Mouse (Mus musculus) cerebellum, adult 11 months (tissue): Measurements from ENCODE around the gene Gm17617.
"Not testable (repeated sequence)": the region's sequence is repeated elsewhere in the genome, so short reads cannot be mapped to it uniquely, and the experiment has no call there.

ENCODE experiments used
- DNase-seq: peaks from one replicate; pipeline ENCODE4 v3.0.0; 2022

Gm17617 gene

GRCm38 (mm10) chr13:55124903-55125302 lies 8.4 kb downstream of the Gm17617 start:
- no peak for DNase-seq

DNA sequence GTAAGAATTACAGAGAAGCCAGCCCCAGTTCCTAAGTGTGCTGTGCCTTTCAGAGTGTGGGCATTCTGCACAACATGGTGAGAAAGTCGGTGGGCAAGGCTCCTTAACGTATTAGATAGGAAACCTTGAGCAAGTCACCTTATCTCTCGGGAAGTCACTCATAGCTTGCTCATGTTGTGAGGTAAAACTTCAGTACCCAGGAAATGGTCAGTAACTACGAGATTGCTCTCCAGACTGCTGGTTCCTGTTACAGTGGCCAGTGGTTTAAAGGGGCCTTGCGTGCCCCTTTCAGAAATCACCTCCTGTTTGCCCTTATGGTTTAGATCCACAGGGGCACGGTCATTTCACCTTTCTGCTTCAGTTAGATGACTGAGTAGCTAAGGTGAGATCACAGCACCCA lies 19.0 kb downstream of the Gm17617 start:
- no peak for DNase-seq

DNA sequence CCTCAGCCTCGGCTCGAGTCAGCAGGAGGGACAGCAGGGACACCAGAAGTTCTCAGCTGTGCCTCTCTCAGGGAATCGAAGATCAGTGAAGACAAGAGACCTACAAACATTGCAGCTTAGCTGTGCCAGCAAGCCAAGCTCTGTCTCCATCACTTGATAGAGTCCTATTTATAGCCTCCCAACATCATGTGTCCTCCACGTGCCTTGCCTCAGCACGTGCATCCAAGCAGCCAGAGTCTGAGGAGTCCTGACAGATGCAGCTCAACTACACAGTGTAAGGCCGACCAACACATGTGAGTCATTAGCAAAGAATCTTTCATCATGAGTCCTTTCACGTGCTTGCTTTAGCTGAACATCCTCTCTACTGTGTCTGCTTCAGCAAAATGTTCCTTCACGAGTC lies 25.7 kb downstream of the Gm17617 start:
- DNase-seq, result no peak

DNA sequence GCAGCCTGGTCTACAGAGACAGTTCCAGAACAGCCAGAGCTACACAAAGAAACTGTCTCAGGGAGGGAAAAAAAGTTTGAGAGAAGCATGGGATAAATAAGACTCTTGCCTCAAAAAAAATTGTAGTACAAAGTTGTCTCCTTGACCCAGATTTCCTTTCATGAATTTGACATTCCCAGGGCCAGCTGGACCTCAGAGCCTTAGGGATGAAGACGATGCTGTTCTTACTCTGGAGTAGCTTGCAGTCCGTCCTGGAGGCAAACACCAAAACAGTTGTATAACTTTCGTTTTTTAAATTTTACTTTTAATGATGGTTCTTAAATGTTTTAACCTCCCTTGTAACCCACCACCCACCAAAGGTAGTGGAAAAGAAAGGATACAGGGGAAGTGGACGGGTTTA lies 26.2 kb downstream of the Gm17617 start:
- no peak for DNase-seq

DNA sequence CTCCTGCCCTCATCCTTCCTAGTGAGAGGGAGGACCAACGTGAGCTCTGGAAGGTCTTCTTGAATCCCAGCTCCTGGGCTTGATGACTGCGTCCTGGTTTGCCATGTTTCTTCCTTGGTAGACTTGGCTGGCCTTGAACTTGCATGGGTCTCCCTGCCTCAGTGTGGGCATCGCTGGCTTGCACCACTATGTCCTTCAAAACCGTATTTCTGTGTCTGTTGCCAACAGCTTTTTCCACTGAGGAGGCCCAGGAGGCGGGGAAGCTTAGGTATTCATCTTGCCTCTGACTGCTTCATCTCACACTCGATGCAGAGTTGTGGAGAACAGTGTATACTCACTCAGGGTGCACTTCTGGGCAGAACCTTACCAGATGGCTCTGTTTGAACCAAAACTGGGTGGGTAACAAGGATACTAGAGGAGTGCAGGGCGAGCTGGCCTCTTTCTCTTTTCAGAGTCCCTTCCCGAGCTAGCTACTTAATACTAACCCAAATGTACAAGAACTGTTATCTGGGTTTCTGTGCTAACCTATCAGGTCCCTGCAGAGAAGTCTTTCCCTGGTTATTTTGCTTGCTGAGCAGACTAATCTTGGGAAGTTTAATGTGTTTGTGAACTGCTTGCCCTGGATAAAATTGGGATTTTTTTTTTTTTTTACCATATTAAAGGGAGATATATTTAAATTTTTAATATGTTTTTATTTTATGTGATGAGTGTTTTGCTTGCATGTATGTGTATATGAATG lies 27.2 kb downstream of the Gm17617 start:
- peak; percentile 13 for DNase-seq

GRCm38 (mm10) chr13:55105045-55105952 lies 28.0 kb downstream of the Gm17617 start, which contains the start of gene Zfp346:
TSS of gene Zfp346 (plus strand) at chr13:55105311.
- peak; percentile 96 for DNase-seq

DNA sequence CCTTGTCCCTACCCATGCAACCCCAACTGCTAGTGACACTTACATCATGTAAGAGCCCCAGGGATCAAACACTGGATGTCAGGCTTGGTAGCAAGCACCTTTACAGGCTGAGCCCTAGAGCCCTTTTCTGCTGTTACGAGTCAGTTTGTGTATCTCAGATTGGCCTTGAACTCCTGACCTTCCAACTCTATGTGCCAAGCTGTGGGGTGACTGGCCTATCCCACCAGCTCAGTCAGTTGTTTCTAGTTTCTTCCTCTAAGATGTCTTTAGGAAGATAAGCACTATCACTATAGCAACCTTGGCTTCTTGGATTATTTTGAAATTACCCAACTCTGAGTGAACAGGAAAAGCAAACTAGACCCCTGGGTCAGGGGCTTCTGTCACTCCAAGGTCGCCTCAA lies 30.0 kb downstream of the Gm17617 start:
- DNase-seq, result no peak

- DNase-seq, result no peak
Measured at GRCm38 (mm10) chr13:55102366-55102765, 31.0 kb downstream of the Gm17617 start.

DNA sequence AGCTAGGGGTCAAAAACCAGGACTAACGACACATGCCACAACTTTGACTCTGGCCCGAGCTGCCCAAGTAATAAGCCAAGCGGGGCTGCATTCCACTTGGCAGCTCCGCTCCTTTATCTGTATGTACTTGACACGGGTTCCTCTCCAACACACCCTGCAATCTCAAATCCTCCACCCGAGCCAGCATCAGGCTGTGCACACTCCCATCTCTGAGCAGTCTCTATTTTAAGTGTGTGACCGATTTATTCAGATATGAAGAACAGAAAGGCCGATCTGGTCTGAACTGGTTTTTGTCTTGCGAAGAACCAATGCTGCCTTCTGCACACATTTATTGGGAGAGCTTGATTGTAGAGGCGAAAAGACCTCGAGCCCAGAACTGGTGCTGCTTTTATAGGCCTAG lies 31.7 kb downstream of the Gm17617 start:
- no peak for DNase-seq

- peak; percentile 65 for DNase-seq
Measured at GRCm38 (mm10) chr13:55099726-55100478, 33.4 kb downstream of the Gm17617 start, which contains the start of gene Uimc1. TSS of gene Uimc1 (minus strand) at chr13:55100300.

DNA sequence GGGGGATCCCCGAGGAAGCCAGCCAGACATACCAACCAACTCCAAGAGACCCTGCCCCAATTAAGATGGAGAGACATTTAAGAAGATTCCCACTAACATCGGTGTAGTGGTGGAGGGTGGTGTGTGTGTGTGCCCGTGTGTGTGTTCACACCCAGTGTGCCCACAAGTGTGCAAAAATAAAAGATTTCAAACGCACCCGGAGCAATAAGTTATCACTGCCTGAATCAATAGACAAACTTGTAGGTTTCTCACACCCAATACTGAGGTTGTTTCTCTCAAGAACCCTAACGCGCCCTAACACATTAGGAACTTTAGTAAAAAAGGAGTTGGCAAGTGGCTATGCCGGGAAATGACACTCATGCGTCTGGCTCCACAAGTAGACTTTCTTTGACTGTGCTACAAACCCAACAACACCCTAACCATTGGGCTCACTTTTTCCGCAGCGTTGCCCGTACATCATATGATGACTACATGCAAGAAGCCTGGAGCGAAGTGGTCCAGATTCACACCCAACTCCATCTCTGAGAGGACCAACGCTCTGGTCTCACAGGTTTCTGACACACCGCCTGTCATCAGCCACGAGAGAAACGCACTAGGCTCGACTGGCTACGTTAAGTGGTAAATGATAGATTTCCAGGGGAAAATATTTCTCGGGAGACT lies 34.2 kb downstream of the Gm17617 start:
- DNase-seq, result no peak

DNA sequence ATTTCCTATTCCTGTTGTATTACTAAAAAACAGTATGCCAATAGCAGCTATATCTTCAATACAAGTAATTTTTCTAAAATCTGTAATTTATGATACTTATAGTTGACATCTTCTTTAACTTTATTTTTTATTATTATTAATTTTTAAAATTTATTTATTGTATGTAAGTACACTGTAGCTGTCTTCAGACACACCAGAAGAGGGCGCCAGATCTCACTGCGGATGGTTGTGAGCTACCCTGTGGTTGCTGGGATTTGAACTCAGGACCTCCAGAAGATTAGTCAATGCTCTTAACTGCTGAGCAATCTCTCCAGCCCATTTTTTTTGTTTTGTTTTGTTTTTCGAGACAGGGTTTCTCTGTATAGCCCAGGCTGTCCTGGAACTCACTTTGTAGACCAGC lies 35.5 kb downstream of the Gm17617 start:
- DNase-seq, result not testable (repeated sequence)

GRCm38 (mm10) chr13:55092588-55092987 lies 40.8 kb downstream of the Gm17617 start:
- DNase-seq, result no peak
